Mouse (Mus musculus) lung, postnatal 0 days (tissue): ENCODE measurements around the gene Arfgef2. TPM values are rescaled to one million over a fixed set of nuclear protein-coding genes. Genes with fewer than 3 reads are reported as not detected.
A peak's percentile ranks its signal among the peaks of the same experiment; 100 is the strongest.

ENCODE experiments used
- ATAC-seq: fragments of 200-750 bp; cut with Nextera tagmentation; 2 replicates; pipeline ENCODE4 v1.8.0; 2017; ENCODE audit warnings: moderate library complexity
- DNase-seq: peaks from one replicate; pipeline ENCODE4 v3.0.0-alpha.2; 2016; ENCODE audit warnings: low spot score
- H3K27ac ChIP-seq: fragments of 300-500 bp; sonication (generic); 2 replicates; pipeline ENCODE4 v1.5.1; 2014; ENCODE audit warnings: antibody characterized with exemption, mild to moderate bottlenecking, low read length, mixed read lengths
- H3K27me3 ChIP-seq: fragments of 300-500 bp; sonication (generic); replicated peaks from 2 replicates; pipeline ENCODE4 v1.6.1; 2014; ENCODE audit warnings: low read length, mixed read lengths; ENCODE audit not compliant: insufficient read depth
- H3K36me3 ChIP-seq: fragments of 300-500 bp; sonication (generic); 2 replicates; pipeline ENCODE4 v1.6.1; 2014; ENCODE audit warnings: low read length, mixed read lengths; ENCODE audit not compliant: insufficient read depth
- H3K4me1 ChIP-seq: fragments of 300-500 bp; sonication (generic); 2 replicates; pipeline ENCODE4 v1.6.1; 2014; ENCODE audit warnings: antibody characterized with exemption, low read depth, low read length, mixed read lengths; ENCODE audit not compliant: insufficient read depth
- H3K4me2 ChIP-seq: fragments of 300-500 bp; sonication (generic); replicated peaks from 2 replicates; pipeline ENCODE4 v1.6.1; 2014; ENCODE audit warnings: low read depth, mild to moderate bottlenecking, low read length, moderate library complexity, mixed read lengths
- H3K4me3 ChIP-seq: fragments of 300-500 bp; sonication (generic); 2 replicates; pipeline ENCODE4 v1.5.1; 2014; ENCODE audit warnings: low read depth, low read length
- H3K9ac ChIP-seq: fragments of 300-500 bp; sonication (generic); replicated peaks from 2 replicates; pipeline ENCODE4 v1.6.1; 2014; ENCODE audit warnings: low read depth, mild to moderate bottlenecking
- H3K9me3 ChIP-seq: fragments of 300-500 bp; sonication (generic); 2 replicates; pipeline ENCODE4 v1.6.1; 2016; ENCODE audit warnings: low read length, mixed read lengths
- CTCF ChIP-seq: IDR thresholded peaks from 2 replicates; pipeline ENCODE4 v1.5.1; 2016; ENCODE audit warnings: antibody characterized with exemption, mild to moderate bottlenecking
- EP300 ChIP-seq: IDR thresholded peaks from 2 replicates; pipeline ENCODE4 v1.6.1; 2016; ENCODE audit warnings: antibody characterized with exemption, mild to moderate bottlenecking, control low read depth
- WGBS: fragments of 180-500 bp; shearing (Covaris S2); extraction: QIAGEN DNeasy Blood & Tissue Kit; methylation state at CpG from one replicate; pipeline ENCODE4 v1.1.7; 2014; 5-methylcytosine and 5-hydroxymethylcytosine counted together
- polyA plus RNA-seq: library from polyadenylated mRNA; unstranded; fragments of >200 nt; fragmentation: Nextera tagmentation; extraction: Ambion mirVana; gene quantifications from 2 replicates; pipeline ENCODE4 v1.2.1, GENCODE M21; 2015

Arfgef2 gene
- polyA plus RNA-seq, 1 experiment from 2014 or later: 6.2 TPM

- Histone ChIP-seq H3K27me3 (no peaks in the 10 kb centered on the region), H3K9ac (no peak overlapping the region), H3K27ac (no peak overlapping the region), H3K4me2 (no peak overlapping the region), H3K9me3 (no peaks in the 10 kb centered on the region), H3K4me3 (no peak overlapping the region), H3K36me3 (peaks cover 32% of the 10 kb centered on the region; the same call in 1 of the 2 replicates), H3K4me1 (no peaks in the 10 kb centered on the region)
- DNase-seq (no peak), ATAC-seq (no peak)
- 86% methylated on average over 2 of the region's 2 CpGs for WGBS
- TF ChIP-seq EP300 (no peak), CTCF (no peak)
These were observed 137.8 kb downstream of the Arfgef2 start for GRCm38 (mm10) chr2:166943146-166943545.

- no peak for ATAC-seq
- DNase-seq: no peak
- Histone ChIP-seq H3K9me3 (no peaks in the 10 kb centered on the region), H3K9ac (no peak overlapping the region), H3K4me2 (no peak overlapping the region), H3K4me3 (no peak overlapping the region), H3K4me1 (no peaks in the 10 kb centered on the region), H3K27ac (no peak overlapping the region), H3K36me3 (peaks cover 39% of the 10 kb centered on the region), H3K27me3 (no peaks in the 10 kb centered on the region)
- WGBS: 75% methylated on average over 1 of the region's 1 CpGs
- TF ChIP-seq CTCF (no peak), EP300 (no peak)
These were observed 139.0 kb downstream of the Arfgef2 start for GRCm38 (mm10) chr2:166944346-166944745.

GRCm38 (mm10) chr2:166945456-166945855, 140.1 kb downstream of the Arfgef2 start:
- H3K9ac ChIP-seq: no peak overlapping the region
- no peaks in the 10 kb centered on the region for H3K27me3 ChIP-seq
- no peak overlapping the region for H3K4me3 ChIP-seq
- peaks cover 46% of the 10 kb centered on the region for H3K36me3 ChIP-seq
- no peaks in the 10 kb centered on the region for H3K4me1 ChIP-seq
- ATAC-seq (peak; percentile 23; the same call in 1 of the 2 replicates), DNase-seq (peak; percentile 30)
- no peaks in the 10 kb centered on the region for H3K9me3 ChIP-seq
- TF ChIP-seq EP300 (no peak), CTCF (peak; percentile 62)
- WGBS: 44% methylated on average over 4 of the region's 4 CpGs
- no peak overlapping the region for H3K4me2 ChIP-seq
- H3K27ac ChIP-seq: no peak overlapping the region

Other genes with a start within 250 kb of the Arfgef2 start
- 6.9 and 7.5 TPM in 2 replicates for gene Prex1, start 91.8 kb upstream of the Arfgef2 start, polyA plus RNA-seq
- 4.2 and 4.8 TPM in 2 replicates for gene Trp53rkb, start 13.1 kb upstream of the Arfgef2 start, polyA plus RNA-seq
- 24.1 and 28.5 TPM in 2 replicates for gene Cse1l, start 100.5 kb downstream of the Arfgef2 start, polyA plus RNA-seq
- gene Stau1, start 190.7 kb downstream of the Arfgef2 start, polyA plus RNA-seq: 48.3 and 55.0 TPM in 2 replicates
- 21.8 and 21.9 TPM in 2 replicates for gene Ddx27, start 209.6 kb downstream of the Arfgef2 start, polyA plus RNA-seq